Mouse (Mus musculus) lung, postnatal 36 days (tissue): ENCODE results near the gene Fry.
A peak's percentile ranks its signal among the peaks of the same experiment; 100 is the strongest.

Experiments
- DNase-seq: peaks from one replicate; pipeline ENCODE4 v3.0.0; 2022; ENCODE audit warnings: mixed read lengths

Fry gene

DNA sequence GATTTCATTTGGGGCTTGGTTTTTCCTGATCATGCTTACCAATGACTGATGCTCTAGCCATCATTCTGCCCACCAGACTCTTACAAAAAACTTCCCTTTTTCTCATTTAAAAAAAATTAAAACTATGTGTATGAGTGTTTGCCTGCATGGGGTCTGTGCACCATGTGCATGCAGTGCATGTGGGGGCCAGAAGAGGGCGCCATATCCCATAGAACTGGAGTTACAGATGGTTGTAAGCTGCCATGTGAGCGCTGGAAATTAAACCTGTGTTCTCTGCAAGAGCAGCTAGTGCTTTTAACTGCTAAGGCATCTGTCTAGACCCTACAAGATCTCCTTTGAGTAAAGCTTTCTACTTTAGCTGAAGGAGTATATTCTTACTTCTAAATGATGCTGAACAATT lies 162.6 kb downstream of the Fry start:
- no peak for DNase-seq

DNA sequence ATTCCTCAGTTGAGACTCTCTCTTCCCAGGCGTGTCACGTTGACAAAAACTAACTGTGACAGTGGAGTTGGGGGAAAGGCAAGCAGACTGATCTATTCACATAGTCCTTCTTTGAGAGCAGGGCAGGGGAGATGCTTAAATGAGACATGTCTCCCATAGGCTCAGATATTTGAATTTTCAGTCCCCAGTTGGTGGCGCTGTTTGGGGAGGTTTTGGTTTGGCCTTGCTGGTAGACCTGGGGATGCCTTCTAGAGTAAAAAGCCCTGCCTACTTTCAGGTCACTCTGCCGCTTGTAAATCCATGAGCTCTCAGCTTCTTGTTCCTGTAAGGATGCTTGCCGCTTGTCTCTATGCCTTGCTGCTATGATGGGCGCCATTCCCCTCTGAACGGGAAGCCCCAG lies 163.6 kb downstream of the Fry start:
- no peak for DNase-seq

DNA sequence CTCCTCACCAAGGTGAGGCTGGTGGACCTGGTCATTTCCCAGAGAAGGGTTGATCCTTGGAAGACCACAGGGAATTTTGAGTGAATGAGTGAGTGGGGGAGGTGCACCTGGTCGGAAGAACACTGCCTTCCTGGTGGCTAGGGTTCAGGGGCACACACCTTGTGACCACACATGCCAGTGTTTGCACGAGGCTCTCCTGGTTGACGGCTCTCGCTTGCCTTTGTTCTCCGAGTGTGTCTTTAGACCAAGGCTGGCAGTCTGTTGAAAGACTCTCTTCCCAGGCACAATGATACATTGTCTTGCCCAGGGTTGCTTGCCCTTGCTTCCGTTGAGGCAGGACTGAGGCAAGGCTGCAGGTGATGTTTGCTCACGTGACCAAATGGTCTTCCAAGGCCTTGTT lies 169.5 kb downstream of the Fry start:
- no peak for DNase-seq

DNA sequence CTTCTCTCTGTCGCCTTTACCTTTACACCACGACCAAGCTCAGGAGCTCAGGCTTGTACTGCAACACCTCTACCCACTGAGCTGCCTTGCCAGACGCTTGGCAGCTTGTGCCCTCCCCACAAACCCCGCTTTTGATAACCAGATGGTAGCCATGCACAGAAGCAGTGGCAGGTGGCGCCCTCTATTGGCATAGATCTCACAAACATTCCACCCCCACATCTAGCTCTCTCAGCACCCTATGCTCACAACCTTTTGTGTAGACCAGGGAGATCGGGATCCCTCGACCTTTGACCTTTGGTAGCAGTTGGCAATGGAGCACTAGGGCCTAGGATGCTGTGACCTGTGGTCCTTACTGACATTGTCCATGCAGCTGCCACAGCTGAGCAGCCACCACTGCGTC lies 171.2 kb downstream of the Fry start:
- DNase-seq, result peak; percentile 42

DNA sequence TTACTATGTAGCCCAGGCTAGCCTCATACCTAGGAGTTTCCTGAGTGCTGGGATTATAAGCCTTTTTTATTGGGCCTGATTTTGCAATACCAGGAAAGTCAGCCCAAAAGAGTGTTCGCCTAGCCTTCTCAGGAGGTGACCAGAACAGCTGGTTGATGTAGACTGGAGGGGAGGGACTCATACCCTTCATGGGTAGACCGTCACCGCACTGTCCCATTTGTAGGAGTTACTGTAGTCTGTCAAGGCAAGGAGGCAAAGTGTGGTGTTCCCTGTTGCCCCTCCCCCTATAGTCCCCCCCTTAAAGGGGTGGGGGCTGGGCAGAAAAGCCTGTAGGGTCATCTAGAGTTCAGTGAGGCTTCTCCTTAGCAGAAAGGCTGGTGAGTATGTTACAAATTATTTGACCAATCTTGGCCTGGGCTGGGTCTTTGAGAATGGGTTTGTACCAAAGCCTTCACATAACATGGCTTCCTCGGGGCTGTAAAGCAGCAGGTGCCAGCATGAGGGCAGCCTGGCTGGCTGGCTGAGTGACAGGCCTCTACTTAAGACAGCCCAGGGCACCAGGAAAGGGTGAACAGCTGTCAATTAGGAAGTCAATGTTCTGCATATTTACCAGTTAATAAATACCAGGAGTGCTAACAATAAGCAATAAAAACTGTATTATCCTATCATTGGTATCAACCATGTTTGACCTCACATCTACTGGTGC lies 172.2 kb downstream of the Fry start:
- DNase-seq, result no peak

DNA sequence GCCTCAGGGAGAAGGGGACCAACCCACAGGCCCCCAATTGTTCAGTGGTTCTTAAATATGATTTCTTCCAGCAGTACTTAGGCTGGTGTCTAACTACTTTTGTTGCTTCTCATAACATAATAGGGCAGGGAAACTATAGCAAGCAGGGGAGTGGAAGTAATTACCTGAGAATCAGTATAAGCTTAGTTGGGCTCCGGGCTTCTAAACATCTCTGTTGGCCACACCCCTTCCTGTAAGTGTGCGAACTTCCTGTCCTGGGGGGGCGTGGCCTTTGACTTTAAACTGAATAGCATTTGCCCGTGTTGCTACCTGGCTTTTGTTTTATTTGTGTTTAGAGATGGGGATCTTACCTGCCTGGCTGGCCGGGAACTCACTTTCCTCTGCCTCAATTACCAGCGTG lies 172.8 kb downstream of the Fry start:
- no peak for DNase-seq

DNA sequence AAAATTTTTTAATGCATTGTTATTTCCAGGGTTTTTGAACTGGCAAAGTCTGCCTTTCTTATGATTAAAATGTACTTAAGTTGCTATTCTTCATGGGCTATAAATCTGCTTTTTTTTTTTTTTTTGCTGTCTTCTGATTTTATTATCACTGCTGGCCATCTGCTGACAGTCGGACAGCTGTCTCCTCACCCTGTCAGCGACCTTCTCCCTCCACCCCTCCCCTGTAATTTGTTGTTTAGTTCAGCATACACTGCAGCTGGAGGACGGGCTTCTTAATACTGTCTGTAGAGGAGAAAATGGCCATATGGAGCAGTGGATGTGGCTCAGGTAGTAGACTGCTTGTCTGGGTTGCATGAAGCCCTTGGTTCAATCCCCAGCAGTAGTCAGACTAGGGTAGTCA lies 173.7 kb downstream of the Fry start:
- no peak for DNase-seq

DNA sequence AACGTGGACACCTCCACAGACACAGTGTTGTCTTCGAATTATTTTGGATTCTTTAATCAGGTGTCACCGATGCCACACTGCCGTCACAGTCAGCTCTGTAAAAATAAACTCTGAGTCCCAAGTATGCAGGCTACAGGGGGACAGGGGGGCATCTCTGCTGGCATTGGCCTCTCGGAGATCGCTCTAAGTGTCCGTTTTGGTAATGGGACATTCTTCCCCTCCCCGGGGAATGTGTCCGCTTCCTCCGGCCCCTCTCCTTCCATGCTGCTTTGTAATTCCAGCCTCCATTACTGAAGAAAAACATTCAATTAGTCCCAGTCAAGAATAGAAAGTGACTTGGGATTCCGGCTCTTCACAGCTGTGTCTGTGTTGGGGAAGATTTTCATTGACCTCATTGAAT lies 175.9 kb downstream of the Fry start:
- no peak for DNase-seq

DNA sequence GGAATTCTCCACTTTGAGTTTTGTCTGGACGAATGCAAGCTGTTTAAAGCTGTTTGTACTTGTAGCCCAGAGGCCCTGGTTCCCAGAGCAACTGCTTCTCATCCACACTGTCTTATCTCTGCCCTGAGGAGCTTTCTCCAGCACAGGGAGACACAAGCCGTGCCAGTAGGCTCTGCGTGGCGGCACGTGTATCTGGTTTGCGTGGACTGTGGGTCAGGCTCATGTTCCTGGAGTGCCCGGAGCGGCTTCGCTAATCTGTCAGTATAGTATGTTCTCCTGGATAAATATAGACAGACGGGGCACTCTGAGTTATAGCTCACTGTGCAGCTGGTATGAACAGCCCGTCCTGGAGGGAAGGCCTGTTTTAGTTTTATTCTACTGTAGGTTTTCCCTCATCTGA lies 176.7 kb downstream of the Fry start:
- DNase-seq, result no peak

DNA sequence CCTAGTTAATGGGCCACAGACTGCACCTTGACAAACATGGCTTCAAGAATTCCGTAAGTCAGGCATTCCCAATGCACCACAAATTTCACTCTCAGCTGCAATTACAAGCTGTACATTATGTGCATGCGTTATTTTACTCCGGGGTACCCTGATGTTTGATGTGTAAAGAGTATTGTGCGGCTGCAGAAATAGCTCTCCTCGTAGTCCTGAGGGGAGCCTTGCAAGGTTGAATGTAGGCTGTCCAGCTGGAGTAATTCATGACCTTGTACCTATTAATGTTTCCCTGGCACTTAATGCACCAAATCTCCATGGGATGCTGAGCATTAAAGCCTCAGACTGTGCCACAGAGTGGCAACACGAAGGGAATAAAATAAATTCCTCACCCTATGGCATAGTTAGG lies 180.5 kb downstream of the Fry start:
- DNase-seq, result no peak

DNA sequence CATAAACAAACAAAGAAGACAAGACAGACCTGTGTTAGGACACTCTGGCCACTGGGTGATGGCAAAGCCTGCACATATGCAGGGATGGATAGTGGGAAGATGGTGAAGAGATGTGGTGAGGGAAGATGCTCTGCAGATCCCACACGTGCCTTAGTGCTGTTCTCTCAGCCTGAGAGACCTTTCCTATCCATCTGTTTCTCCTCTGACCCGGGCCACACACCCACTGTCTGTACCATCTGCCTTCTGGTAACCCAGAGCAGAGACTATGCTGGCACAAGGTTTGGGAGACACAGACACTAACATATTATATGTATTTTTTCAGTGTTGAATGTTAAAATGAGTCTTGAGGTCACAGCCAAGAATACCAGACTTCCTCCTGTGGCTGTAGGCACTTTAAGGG lies 183.7 kb downstream of the Fry start:
- DNase-seq, result no peak

DNA sequence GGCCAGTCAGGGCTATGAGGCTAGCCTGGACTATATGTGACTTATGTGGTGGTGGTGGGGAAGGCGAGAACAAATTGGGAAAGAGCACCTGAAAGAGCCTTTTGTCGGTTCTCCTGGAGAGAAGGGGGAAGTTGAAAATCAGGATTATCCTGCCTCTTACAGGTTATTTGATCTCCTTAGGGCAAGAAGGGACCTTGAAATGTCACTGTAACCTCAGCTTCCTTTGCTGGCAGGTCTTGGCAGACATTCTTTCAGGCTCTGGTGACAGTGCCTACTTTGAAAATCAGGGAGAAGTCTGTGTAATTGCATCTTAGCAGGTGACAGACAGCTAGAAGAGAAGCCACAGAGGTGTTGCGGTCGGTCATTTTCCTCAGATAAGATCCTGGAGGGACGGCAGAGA lies 184.6 kb downstream of the Fry start:
- no peak for DNase-seq

DNA sequence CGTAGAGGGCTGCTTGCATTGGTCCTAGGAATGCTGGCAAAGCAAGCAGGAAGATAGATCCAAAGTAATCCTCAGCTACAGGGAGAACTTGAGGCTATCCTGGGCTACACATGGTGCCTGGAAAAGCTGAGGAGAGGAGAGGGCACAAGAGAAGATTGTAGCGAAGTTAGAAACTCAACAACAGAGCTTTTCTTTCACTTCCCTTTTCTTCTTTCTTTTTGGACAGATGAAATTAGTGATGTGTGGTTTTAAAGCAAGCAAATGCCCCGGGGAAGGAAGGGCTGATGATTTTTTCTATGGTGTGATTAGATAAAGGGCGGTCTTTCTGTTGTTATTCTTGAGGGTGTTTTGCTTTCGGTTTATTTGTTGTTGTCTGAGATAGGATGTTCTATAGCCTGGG lies 188.1 kb downstream of the Fry start:
- no peak for DNase-seq

DNA sequence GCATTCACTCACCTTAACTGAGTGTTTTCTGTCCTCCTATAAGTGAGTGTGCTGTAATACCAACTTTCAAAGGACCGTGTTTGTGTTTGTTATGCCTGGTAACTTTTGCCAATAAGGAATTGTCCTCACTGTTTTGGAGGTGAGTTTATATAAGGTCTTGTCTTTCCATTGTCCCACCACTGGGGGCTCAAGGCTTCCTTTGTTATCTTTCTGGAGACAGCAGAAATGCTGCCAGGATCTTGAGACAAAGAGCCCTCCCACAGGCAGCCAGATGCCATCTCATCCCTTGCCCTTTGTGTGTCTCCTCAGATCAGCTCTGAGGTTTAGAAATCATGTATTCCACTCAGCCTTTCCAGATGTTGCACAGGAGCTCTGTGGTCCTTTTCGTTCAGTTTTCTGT lies 194.8 kb downstream of the Fry start:
- DNase-seq, result no peak

DNA sequence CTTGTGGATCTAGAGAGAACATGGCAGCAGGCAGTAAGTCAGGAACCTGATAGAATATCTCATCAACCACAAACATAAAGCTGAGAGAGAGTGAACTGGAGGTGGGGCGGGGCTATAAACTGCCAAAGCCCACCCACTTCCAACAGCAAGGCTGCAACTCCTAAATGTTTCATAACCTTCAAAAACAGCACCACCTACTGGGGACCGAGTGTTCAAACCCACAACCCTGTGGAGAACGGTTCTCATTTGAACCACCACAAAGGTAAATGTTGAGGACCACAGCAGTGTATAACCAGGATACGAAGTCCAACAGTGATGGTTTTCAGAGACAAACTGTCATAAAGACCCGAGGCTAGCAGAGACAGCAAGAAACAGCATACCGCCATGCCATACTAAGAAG lies 196.1 kb downstream of the Fry start:
- no peak for DNase-seq

DNA sequence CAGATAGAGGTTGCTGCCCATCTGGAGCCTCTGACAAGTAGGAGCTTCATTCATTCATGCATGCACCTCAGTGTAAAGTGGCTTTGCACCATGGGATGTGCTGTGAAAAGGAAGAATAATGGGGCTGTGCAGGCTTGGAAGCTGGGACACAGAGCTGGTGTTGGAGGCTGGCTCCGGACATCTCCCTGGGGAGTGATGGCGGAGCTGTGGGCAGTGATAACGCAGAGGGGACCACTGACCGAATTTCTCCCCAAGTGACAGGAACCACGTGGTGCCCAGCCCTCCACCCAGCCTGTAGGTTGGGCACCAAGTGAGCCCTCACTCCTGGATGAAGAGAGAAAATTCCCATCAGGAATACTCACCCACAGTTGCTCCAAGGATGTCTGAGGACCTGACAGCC lies 207.0 kb downstream of the Fry start:
- DNase-seq, result no peak

DNA sequence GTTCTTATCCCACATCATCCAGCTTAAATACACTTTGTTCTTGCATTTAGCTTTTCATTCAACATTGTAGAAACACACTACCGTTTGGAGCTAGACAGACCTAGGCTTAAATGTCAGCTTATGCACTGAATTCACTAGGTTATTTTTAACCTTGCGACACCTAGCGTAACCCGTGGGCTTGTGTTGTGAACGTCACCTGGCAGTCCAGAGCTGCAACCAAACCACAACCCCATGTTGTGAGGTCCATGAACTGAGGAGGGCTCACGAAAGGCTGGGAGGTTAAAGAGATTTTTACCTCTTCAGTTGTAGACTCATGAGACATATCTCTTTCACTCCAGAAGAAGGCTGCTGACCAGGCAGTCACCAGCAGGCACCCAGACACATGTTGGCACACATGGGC lies 210.2 kb downstream of the Fry start:
- no peak for DNase-seq

DNA sequence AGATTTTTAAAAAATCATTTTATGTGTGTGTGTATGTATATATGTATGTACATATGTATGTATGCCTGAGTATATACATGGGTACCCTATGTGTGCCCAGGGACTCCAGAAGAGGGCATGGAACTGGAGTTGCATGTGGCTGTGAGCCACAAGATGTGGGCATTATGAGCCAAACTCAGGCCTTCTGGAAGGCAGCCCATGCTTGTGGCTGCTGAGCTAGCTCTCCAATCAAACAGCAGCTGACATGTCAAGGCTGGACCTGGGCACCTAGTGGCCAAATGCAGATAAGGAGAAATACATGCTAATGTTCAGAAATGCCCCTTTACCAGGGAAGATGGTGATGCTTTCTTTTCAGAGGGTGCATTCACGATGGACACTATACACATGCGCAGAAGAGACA lies 213.4 kb downstream of the Fry start:
- DNase-seq, result no peak

DNA sequence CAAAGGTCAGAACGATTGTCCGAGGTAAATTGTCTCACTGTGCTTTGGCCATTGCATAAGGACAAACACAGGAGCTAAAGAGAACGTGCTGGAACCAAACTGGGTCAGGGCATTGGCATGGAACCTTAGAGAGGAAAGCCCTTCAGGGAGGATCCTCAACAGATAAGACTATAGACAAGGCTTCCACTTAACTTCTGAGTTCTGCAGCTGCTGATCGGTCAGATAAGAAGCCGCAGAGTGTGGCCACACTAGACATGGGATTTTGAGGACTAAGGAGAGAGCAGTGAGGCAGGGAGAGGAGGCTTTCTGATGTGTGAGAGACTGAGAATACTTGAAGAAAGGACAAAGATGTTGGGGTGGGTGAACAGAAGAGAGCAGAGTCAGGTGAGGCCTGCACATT lies 214.4 kb downstream of the Fry start:
- no peak for DNase-seq

DNA sequence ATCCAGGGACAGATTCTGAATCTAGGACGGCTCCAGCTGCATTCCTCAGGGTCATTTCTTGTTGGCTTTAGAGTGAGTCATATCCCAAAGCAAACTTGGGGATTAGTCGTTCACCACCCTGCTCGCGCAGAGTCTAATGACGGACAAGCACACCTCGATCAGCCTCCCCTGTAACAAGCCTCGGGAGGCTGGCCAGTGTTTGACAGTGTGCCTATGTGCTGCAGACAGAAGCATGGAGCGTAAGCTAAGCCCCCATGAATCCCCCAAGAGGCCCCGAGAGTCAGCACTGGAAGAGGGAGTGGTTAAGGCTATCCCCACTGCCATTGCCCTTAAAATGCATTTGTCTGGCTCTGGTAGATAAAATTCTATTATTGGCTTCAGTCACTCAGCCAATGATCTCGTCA lies 214.9 kb downstream of the Fry start:
- DNase-seq, result no peak

DNA sequence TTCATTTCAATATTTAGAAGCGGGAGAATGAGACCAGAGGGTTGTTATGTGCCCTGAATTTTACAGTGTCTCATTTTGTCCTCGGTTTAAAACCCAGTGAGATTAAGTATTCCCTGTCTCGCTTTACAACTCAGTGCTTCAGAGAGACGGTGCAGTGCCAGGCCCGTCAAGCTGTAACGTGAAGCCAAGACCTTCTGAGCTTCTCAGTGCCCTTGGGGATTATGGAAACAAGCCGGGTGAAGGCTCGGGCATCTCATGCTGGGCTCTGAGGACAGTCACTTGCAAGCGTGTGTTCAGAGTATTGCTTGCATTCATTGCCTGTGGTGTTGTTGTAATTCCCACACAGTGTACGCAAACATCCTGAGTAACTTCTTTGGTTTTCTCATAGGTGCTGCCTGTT lies 218.0 kb downstream of the Fry start:
- DNase-seq, result no peak

DNA sequence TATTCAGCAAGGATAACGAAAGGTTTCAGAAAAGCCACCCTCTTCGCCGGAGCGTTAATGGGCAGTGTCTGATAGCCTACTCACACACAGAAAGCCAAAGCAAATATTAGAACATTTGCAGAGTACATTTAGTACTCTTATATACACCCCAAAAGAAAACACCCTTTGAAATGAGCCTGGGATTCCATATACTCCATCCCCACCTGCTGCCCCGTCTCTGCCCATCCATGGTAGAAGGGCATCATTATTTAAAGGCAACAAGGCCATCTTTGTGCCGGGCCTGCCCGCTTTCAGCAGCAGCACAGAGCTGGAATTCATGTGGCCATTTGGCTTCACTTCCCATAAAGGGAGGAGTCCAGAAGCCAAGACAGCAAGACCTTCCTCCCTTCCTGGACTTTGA lies 219.3 kb downstream of the Fry start:
- no peak for DNase-seq

DNA sequence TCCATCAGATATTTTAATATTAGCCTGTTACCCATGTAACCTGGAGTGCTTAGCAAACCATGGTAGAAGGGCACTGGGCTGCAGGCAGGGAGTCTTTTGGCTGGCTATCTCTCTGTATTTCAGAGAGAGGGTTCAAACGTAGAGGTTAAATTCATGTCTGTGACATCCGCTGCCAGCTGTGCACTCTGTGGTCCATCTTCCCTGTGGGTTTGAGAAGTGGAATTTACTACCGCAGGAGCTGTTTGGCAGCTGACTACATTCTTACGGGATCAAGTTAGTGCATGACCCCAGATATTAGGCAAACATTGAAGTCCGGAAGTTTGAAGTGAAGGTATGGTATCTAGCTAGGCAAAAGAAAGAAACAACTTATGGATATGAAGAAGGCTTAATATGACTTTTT lies 222.5 kb downstream of the Fry start:
- DNase-seq, result no peak

DNA sequence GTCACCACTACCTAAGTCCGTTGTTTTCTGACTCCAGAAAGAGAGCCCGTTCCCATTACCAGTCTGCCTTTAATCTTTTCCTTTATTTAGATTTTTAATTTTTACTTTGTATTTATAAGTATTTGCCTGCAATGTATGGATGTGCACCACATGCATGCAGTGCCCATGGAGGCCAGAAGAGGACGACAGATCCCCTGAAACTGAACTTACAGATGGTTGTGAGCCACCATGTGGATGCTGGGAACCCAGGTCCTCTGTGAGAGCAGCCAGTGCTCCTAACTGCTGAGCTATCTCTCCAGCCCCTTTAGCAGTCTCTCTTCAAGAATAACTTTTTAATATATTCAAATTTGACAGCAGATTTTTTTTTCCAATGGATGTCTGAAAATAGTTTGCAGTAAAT lies 223.7 kb downstream of the Fry start:
- DNase-seq, result no peak

DNA sequence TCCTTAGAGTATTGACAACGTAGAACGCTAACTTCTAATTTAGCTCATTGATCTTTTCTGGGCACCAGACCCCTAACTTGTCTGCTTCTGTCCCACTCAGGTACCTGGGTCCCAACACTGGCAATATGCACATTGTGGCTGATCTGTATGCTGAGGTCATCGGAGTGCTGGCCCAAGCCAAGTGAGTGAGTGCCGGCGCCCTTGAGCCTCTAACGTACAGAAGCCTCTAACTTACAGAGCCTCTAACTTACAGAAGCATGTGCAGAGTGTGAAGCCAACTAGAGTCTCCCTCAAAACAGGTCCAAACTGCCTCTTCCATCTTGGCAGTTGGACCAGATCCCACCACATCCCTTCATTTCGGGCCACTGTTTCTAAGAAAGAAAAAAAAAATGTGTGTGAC lies 227.5 kb downstream of the Fry start:
- no peak for DNase-seq

DNA sequence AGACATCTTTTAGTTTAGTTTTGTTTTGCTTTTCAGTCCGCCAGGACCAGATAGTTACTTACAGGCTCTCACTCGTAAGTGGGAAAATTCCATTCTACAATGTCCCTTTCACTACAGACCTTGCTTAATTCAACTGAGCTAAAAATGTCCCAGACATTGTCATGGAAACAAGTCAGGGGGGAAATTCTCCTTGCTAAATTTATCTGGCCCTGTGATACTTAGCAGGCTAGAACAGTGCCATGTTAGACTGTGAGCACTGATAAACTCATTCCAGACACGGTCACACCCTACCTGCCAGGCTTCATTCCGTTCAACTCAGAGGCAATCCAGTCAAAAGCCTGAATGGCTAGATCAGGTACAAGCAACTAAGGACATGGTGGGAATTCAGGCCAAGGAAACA lies 227.9 kb downstream of the Fry start:
- DNase-seq, result peak; percentile 19
